Mouse (Mus musculus) C2C12 (cell line): ENCODE measurements around the gene Scfd2. TPM values are rescaled to one million over a fixed set of nuclear protein-coding genes. Genes with fewer than 3 reads are reported as not detected.

Experiments
- H3K27me3 ChIP-seq: one replicate; pipeline ENCODE4 v1.6.1; 2011; ENCODE audit not compliant: control insufficient read depth, insufficient read depth, insufficient read length
- H3K36me3 ChIP-seq: one replicate; pipeline ENCODE4 v1.6.1; 2011; ENCODE audit not compliant: control insufficient read depth, insufficient read depth
- H3K4me3 ChIP-seq: one replicate; pipeline ENCODE4 v1.5.1; 2011; ENCODE audit warnings: mild to moderate bottlenecking, control low read depth; ENCODE audit not compliant: poor library complexity, insufficient read depth, severe bottlenecking
- H3K79me2 ChIP-seq: one replicate; pipeline ENCODE4 v1.6.1; 2011; ENCODE audit not compliant: control insufficient read depth, insufficient read depth
- H3K79me3 ChIP-seq: one replicate; pipeline ENCODE4 v1.6.1; 2011; ENCODE audit warnings: low read depth, control low read depth
- H3ac ChIP-seq: one replicate; pipeline ENCODE3; 2011; ENCODE audit warnings: low read depth; ENCODE audit not compliant: control insufficient read depth, insufficient read length
- CEBPB ChIP-seq: IDR thresholded peaks from one replicate; pipeline ENCODE4 v1.6.1; 2011; ENCODE audit warnings: low read depth, mild to moderate bottlenecking, control low read depth, moderate library complexity
- CTCF ChIP-seq: IDR thresholded peaks from one replicate; pipeline ENCODE4 v1.5.1; 2011; ENCODE audit not compliant: control insufficient read depth, insufficient read depth, insufficient read length
- FOSL1 ChIP-seq: IDR thresholded peaks from one replicate; pipeline ENCODE4 v1.8.0; 2011; ENCODE audit warnings: mild to moderate bottlenecking, low read length; ENCODE audit not compliant: poor library complexity, insufficient read depth, severe bottlenecking
- MAX ChIP-seq: IDR thresholded peaks from one replicate; pipeline ENCODE4 v1.6.1; 2011; ENCODE audit warnings: mild to moderate bottlenecking, control low read depth
- MYOD1 ChIP-seq: IDR thresholded peaks from one replicate; pipeline ENCODE4 v1.6.1; 2011; ENCODE audit warnings: low read depth; ENCODE audit not compliant: control insufficient read depth, insufficient read length
- MYOG ChIP-seq: IDR thresholded peaks from one replicate; pipeline ENCODE4 v1.6.1; 2011; ENCODE audit not compliant: control insufficient read depth, insufficient read length; ENCODE audit errors: extremely low read depth
- USF1 ChIP-seq: IDR thresholded peaks from one replicate; pipeline ENCODE4 v1.6.1; 2011; ENCODE audit warnings: low read depth, mild to moderate bottlenecking, control low read depth, moderate library complexity
- polyA plus RNA-seq: library from polyadenylated mRNA; unstranded; fragments of >200 nt; fragmentation: generic; extraction: Trizol; gene quantifications from one replicate; pipeline ENCODE4 v1.2.1, GENCODE M21; 2012; ENCODE audit warnings: missing spikeins

Gene Scfd2
- polyA plus RNA-seq, 1 experiment: 5.8 TPM

DNA sequence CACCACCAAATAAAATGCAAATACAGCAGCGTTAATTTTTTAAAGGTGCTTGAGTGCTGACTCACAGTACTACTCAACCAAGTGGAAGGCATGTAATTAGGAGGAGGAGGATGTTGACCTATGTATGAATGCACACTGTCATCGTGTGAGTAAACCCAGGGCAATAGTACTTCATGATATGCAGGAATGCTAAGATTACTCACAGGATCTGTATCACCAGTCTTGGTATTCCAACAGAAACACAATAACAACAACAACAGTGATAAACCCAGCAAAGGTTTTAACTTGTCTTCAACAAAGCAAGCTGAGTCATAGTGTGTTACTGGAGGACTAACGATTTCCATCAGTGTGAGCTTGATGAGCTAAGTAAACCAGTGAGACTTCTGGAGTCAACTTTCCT is 38.9 kb downstream of the Scfd2 start:
- no peak overlapping the region for H3ac ChIP-seq
- no peaks in the 10 kb centered on the region for H3K79me3 ChIP-seq
- no peaks in the 10 kb centered on the region for H3K36me3 ChIP-seq
- TF ChIP-seq MAX: no peak
- no peak for TF ChIP-seq FOSL1
- no peak for TF ChIP-seq MYOD1
- no peak for TF ChIP-seq CTCF
- TF ChIP-seq MYOG: no peak
- TF ChIP-seq CEBPB: no peak
- TF ChIP-seq USF1: no peak
- H3K4me3 ChIP-seq: no peak overlapping the region
- no peaks in the 10 kb centered on the region for H3K27me3 ChIP-seq
- H3K79me2 ChIP-seq: no peaks in the 10 kb centered on the region

DNA sequence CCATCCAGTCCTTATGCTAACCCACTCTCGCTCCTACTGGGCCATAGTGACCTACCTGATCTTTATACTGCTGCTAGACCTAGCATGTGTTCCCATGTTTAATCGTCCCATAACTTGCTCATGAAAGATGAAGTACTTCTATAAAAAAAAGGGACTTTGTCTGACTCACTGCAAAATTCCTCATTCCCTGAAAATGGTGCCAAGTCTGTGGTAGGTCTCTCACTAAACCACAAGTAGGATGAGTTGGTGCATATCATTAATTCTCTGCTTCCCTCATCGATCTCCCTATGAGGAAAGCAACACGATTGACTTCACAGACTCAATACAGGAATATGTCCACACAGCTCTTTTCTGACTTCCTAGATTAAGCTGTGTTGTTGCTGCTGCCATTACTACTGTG is 46.9 kb downstream of the Scfd2 start:
- TF ChIP-seq FOSL1: peak; percentile 21
- TF ChIP-seq MYOD1: no peak
- Histone ChIP-seq H3K4me3 (no peak overlapping the region), H3K79me3 (no peaks in the 10 kb centered on the region), H3K79me2 (no peaks in the 10 kb centered on the region), H3ac (no peak overlapping the region), H3K36me3 (no peaks in the 10 kb centered on the region), H3K27me3 (no peaks in the 10 kb centered on the region)

DNA sequence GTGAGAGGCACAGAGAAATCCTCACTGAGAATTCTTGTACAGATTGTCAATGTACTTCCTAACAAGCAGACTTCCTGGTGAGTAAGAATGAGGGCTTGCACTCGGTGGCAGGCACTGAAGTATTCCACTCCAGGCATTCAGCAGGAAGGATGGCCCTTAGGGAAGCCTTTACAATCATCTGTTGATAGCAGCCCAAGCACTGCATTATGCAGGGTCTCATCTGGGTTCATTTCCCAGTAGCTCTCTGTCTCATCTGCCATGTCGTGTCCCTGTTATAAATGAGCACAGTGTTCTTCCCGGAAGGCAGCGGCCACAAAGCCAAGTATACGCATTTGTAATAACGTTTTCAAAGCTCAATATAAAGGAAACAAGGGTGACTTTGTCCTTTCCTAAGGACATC is 48.9 kb downstream of the Scfd2 start:
- no peaks in the 10 kb centered on the region for H3K27me3 ChIP-seq
- H3K79me3 ChIP-seq: no peaks in the 10 kb centered on the region
- no peak for TF ChIP-seq CEBPB
- H3K79me2 ChIP-seq: no peaks in the 10 kb centered on the region
- no peak overlapping the region for H3ac ChIP-seq
- no peak overlapping the region for H3K4me3 ChIP-seq
- no peaks in the 10 kb centered on the region for H3K36me3 ChIP-seq

DNA sequence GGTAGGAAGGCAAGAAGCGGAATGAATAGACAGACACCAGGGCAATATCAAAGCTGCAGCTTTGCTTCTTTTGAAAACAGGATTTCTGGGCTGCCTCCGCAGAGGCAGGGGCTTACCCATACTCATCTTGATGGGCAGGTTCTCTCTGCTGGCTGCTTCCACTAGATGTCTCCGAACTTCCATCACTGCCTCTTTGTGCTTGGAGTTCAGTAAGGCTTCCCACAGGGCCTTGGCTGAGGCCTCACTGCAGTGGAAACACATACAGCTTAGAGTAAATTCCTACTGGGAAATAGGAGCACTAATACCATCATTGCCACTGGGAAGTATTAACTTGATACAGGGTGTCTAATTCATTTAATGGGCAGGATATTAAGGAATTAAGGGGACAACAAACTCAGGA is 49.5 kb downstream of the Scfd2 start:
- Histone ChIP-seq H3K4me3 (no peak overlapping the region), H3K27me3 (no peaks in the 10 kb centered on the region), H3K36me3 (no peaks in the 10 kb centered on the region), H3K79me3 (no peaks in the 10 kb centered on the region), H3ac (no peak overlapping the region), H3K79me2 (no peaks in the 10 kb centered on the region)
- no peak for TF ChIP-seq USF1
- TF ChIP-seq MYOD1: no peak
- no peak for TF ChIP-seq CTCF

DNA sequence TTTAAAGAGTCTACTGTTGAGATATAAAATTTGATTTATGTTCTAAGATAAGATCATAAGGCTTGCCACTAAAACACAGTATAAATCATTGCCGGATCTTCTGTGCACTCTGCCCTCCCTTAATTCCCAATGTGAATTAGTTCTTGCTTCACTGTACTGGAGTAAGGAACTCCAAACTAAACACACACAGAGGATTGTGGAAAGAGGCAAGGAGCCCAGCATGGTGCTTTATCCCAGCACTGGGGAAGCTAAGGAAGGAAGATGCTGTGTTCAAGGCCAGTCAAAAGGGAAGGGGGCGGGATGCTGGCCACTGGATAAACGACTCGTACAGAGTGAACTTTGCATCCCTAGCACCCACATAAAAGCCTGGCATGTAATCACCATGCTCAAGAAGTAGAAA is 51.1 kb downstream of the Scfd2 start:
- TF ChIP-seq CTCF: no peak
- no peak for TF ChIP-seq MYOD1
- TF ChIP-seq CEBPB: no peak
- no peak for TF ChIP-seq MAX
- TF ChIP-seq FOSL1: no peak
- no peak for TF ChIP-seq USF1
- no peak for TF ChIP-seq MYOG
- no peak overlapping the region for H3K4me3 ChIP-seq
- no peaks in the 10 kb centered on the region for H3K36me3 ChIP-seq
- no peaks in the 10 kb centered on the region for H3K79me2 ChIP-seq
- no peaks in the 10 kb centered on the region for H3K27me3 ChIP-seq
- no peaks in the 10 kb centered on the region for H3K79me3 ChIP-seq
- no peak overlapping the region for H3ac ChIP-seq

DNA sequence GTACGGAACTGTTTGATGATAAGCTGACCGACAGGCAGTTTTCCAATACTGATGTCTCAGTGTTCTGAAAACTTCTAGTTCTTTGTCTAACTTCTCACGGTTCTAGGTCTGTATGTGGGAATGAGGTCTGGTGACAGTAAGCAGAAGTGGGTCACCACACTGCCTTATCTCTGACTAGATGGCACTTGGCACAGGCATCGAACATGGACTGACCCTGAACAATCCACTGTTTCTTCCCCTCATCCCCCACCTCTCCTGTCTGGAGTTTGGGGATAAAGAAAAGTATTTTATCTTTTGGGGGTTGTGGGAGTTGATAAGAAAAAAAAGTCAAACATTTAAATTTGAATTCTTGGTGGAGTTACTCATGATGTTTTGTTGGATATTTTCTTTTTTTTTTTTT is 51.6 kb downstream of the Scfd2 start:
- H3K4me3 ChIP-seq: no peak overlapping the region
- H3K36me3 ChIP-seq: no peaks in the 10 kb centered on the region
- H3K79me3 ChIP-seq: no peaks in the 10 kb centered on the region
- H3K27me3 ChIP-seq: no peaks in the 10 kb centered on the region
- no peak overlapping the region for H3ac ChIP-seq
- TF ChIP-seq USF1: no peak
- no peak for TF ChIP-seq FOSL1
- no peak for TF ChIP-seq MYOG
- TF ChIP-seq CTCF: no peak
- H3K79me2 ChIP-seq: no peaks in the 10 kb centered on the region

DNA sequence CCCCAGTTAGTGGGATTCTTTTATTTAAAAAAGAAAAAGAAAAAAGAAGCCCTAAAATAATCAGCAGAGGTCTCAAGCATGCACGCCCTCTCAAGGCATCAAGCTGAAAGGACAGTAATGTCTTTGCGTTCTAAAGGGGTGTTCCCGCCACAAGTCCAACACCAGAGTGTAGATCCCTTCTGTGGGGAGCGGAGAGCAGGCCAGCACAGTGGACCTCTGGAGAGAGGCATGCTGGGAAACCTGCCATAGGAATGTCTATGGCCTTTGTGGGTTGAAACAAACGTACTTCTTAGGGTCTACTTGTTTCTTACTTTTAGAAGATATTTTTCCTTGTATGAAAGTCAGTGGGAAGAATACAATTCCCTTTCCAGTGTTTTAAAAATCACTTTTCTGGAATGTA is 52.4 kb downstream of the Scfd2 start:
- no peak overlapping the region for H3ac ChIP-seq
- no peaks in the 10 kb centered on the region for H3K79me3 ChIP-seq
- TF ChIP-seq FOSL1 (no peak), MYOD1 (no peak), MYOG (no peak)
- no peaks in the 10 kb centered on the region for H3K79me2 ChIP-seq
- no peaks in the 10 kb centered on the region for H3K27me3 ChIP-seq
- no peaks in the 10 kb centered on the region for H3K36me3 ChIP-seq
- H3K4me3 ChIP-seq: no peak overlapping the region
